Mouse (Mus musculus) limb, embryonic 14.5 days (tissue): ENCODE data around the gene Slc25a34. TPM values are rescaled to one million over a fixed set of nuclear protein-coding genes. Genes with fewer than 3 reads are reported as not detected.
A peak's percentile ranks its signal among the peaks of the same experiment; 100 is the strongest.

Experiments used
- ATAC-seq: fragments of 200-750 bp; cut with Nextera tagmentation; 2 replicates; pipeline ENCODE4 v1.8.0; 2017; ENCODE audit warnings: low read depth, moderate number of reproducible peaks, moderate TSS enrichment; ENCODE audit not compliant: low FRiP score
- DNase-seq: peaks from one replicate; pipeline ENCODE4 v3.0.0-alpha.2; 2015; ENCODE audit warnings: low spot score
- H3K27ac ChIP-seq: fragments of 300-500 bp; sonication (generic); replicated peaks from 2 replicates; pipeline ENCODE4 v1.5.1; 2014; ENCODE audit warnings: low read depth, mild to moderate bottlenecking, low read length, moderate library complexity, mixed read lengths
- H3K27me3 ChIP-seq: fragments of 300-500 bp; sonication (generic); 2 replicates; pipeline ENCODE4 v1.6.1; 2014; ENCODE audit warnings: low read length, mixed read lengths; ENCODE audit not compliant: control insufficient read depth, insufficient read depth
- H3K36me3 ChIP-seq: fragments of 300-500 bp; sonication (generic); 2 replicates; pipeline ENCODE4 v1.6.1; 2014; ENCODE audit warnings: mild to moderate bottlenecking, low read length, moderate library complexity, mixed read lengths; ENCODE audit not compliant: control insufficient read depth, insufficient read depth
- H3K4me1 ChIP-seq: fragments of 300-500 bp; sonication (generic); 2 replicates; pipeline ENCODE4 v1.6.1; 2014; ENCODE audit warnings: antibody characterized with exemption, low read length, mixed read lengths; ENCODE audit not compliant: control insufficient read depth, insufficient read depth
- H3K4me2 ChIP-seq: fragments of 300-500 bp; sonication (generic); replicated peaks from 2 replicates; pipeline ENCODE4 v1.6.1; 2014; ENCODE audit warnings: low read depth, mild to moderate bottlenecking, low read length, moderate library complexity; ENCODE audit not compliant: severe bottlenecking
- H3K4me3 ChIP-seq: fragments of 300-500 bp; sonication (generic); replicated peaks from 2 replicates; pipeline ENCODE4 v1.5.1; 2014; ENCODE audit warnings: low read length
- H3K9ac ChIP-seq: fragments of 300-500 bp; sonication (generic); 2 replicates; pipeline ENCODE4 v1.6.1; 2014; ENCODE audit warnings: mild to moderate bottlenecking, low read depth, low read length, moderate library complexity; ENCODE audit not compliant: severe bottlenecking
- H3K9me3 ChIP-seq: fragments of 300-500 bp; sonication (generic); 2 replicates; pipeline ENCODE4 v1.6.1; 2016; ENCODE audit warnings: low read length; ENCODE audit not compliant: control insufficient read depth
- POLR2A ChIP-seq: fragments of 200-500 bp; IDR thresholded peaks from 2 replicates; pipeline ENCODE4 v1.8.0; 2012; ENCODE audit warnings: inconsistent platforms, mild to moderate bottlenecking, moderate library complexity, borderline replicate concordance; ENCODE audit not compliant: insufficient read depth, insufficient read length; ENCODE audit errors: extremely low read depth
- WGBS: fragments of 180-500 bp; shearing (Covaris S2); extraction: QIAGEN DNeasy Blood & Tissue Kit; methylation state at CpG from one replicate; pipeline ENCODE4 v1.1.7; 2014; 5-methylcytosine and 5-hydroxymethylcytosine counted together
- polyA plus RNA-seq, 2 experiments: library from polyadenylated mRNA; depleted of rRNA in 1 of 2; stranded (reverse) in 1 of 2; unstranded in 1 of 2; fragments of >200 nt; fragmentation: Nextera tagmentation in 1 of 2; extraction: Ambion mirVana in 1 of 2; gene quantifications; 2 replicates each; pipeline versions ENCODE4 v1.2.1 to v1.2.3; 2012 to 2014

Slc25a34 gene
- polyA plus RNA-seq, 2 experiments = 0.16 TPM; not detected in 1

DNA sequence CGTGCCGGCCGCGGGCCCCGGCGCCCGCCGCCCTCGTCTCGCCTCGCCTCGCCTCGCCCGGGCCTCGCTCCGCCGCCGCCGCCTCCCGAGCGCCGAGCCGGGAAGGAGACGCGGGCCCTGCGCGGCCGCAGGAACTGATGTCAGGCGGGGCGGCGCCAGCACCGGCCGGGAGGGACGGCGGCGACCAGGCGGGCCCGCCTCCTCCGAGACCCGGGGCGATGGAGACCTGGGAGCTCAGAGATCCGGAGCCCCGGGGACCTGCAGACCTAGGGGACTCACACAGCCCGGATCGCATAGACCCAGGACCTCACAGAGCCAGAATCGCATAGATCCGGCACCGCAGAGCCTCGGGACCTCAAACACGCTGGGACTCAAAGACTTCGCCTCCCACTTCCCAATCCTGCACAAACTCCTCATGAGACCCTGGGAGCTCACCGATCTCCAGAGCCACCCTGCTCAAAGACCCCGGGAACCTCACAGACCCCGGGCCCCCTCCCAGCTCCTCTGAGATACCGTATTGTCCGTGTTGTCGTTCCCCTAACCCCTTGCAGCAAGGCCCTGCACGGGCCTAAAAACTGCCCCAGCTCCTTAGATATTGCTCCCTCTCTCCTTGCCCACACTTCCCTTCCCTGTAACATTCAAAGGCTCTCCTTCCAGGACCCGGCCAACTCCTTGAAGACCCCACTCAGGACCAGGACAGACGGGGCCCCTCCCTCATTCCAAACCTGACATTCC lies 40.6 kb upstream of the Slc25a34 start:
- DNase-seq (peak; percentile 56), ATAC-seq (peak; percentile 89)

DNA sequence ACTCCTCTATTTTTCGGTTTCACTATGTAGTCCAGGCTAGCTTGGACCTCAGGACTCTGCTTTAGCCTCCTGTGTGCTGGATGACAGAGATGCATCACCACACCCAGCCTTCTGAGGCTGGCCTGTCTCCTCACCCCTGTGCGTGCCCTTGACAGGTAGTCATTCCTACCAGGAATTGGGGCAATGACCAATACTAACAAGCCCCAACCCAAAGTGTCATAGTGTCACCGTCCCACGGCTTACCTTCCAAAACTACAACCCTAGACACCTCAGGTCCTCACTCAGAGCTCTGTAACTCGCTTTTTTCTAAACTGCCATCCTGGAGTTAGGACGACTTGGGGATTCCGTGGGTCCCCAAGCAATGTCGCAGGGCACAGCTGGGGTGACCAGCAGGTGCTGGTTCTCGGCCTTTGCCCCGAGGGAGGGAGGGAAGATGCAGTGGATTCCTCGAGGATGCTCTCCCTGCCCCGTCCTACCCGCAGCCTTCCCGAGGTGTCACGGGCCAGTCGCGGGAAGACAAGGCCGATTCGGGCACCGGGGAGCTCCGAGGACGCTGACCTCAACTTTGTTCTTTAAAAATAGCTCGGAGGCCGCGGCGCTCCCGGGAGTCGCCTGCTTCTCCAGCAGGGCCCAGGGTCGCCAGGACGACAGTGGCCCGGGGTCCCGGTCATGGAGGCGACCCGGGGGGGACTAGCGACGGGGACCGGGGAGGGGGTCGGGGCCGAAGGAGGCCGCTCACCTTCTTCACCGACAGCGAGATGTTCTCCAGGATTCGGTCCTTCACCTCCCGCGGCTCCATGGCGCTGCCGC lies 39.7 kb upstream of the Slc25a34 start:
- H3K36me3 ChIP-seq = peaks cover 19% of the 10 kb centered on the region
- peaks cover 8% of the 10 kb centered on the region for H3K4me1 ChIP-seq
- H3K4me2 ChIP-seq = peak overlapping the region; percentile 90
- peak overlapping the region; percentile 75 for H3K27ac ChIP-seq
- no peaks in the 10 kb centered on the region for H3K9me3 ChIP-seq
- peak overlapping the region; percentile 82 for H3K4me3 ChIP-seq
- peak overlapping the region; percentile 91 for H3K9ac ChIP-seq
- ATAC-seq (peak; percentile 17; the same call in 1 of the 2 replicates), DNase-seq (no peak)
- TF ChIP-seq POLR2A = no peak
- WGBS = 4% methylated on average over 39 of the region's 47 CpGs
- no peaks in the 10 kb centered on the region for H3K27me3 ChIP-seq

More for the DNA sequence above, 40.6 kb upstream of the Slc25a34 start:
- TF ChIP-seq POLR2A = 0 out of 2 replicates have a peak, but pooled peaks have one; percentile 36
- Histone ChIP-seq H3K9ac (peak overlapping the region; percentile 91), H3K9me3 (no peaks in the 10 kb centered on the region), H3K4me3 (peak overlapping the region; percentile 82), H3K4me2 (peak overlapping the region; percentile 90), H3K4me1 (peaks cover 8% of the 10 kb centered on the region), H3K36me3 (peaks cover 19% of the 10 kb centered on the region), H3K27ac (peak overlapping the region; percentile 75), H3K27me3 (no peaks in the 10 kb centered on the region)
- WGBS = under 1% methylated on average over 34 of the region's 60 CpGs

DNA sequence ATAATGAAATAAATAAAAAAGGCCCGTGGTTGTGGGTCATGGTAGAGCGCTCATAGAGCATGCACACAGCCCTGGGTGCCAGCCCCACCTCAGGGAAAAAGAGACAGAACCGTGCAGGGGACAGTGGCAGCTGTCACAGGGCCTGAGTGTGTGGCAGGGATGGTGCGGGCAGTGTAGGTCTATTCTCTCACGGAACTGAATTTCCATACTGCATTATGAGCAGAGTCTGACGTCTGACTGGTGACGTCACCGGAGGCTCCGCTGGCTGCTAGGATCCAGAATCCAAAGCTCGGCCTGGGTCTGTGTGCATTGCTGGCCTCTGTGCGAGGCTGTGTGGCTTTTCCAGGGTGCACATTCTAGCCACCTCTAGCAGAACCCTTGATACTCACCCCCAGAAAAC lies 37.3 kb upstream of the Slc25a34 start:
- peaks cover 34% of the 10 kb centered on the region for H3K36me3 ChIP-seq
- H3K4me2 ChIP-seq = no peak overlapping the region
- TF ChIP-seq POLR2A = no peak
- H3K9me3 ChIP-seq = no peaks in the 10 kb centered on the region
- DNase-seq (no peak), ATAC-seq (no peak)
- no peak overlapping the region for H3K9ac ChIP-seq
- 90% methylated on average over 11 of the region's 11 CpGs for WGBS
- peaks cover 8% of the 10 kb centered on the region for H3K4me1 ChIP-seq
- H3K27me3 ChIP-seq = no peaks in the 10 kb centered on the region
- H3K27ac ChIP-seq = no peak overlapping the region
- no peak overlapping the region for H3K4me3 ChIP-seq

DNA sequence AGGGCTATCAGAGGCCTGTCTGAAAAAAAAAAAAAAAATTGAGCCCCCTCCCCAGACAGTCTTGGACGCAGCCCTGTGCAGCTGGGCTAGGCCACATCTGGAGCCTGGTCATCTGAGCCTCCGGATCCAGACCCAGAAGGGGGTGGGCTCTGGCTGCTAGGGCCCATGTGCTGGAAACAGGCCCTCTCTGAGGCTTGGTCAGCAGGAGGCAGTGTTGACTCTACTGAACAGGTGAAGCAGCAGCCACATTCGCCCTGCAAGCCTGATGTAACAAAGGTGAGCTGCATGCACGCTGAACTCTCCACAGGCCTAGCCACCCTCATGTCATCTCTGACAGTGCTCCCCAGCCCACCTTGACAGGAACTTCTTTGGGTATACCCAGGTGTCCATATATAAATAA lies 36.1 kb upstream of the Slc25a34 start:
- peaks cover 37% of the 10 kb centered on the region for H3K36me3 ChIP-seq
- H3K27me3 ChIP-seq = no peaks in the 10 kb centered on the region
- no peak for ATAC-seq
- H3K9ac ChIP-seq = no peak overlapping the region
- no peak overlapping the region for H3K27ac ChIP-seq
- H3K9me3 ChIP-seq = no peaks in the 10 kb centered on the region
- no peak overlapping the region for H3K4me2 ChIP-seq
- TF ChIP-seq POLR2A = no peak
- H3K4me1 ChIP-seq = peaks cover 5% of the 10 kb centered on the region
- no peak for DNase-seq
- 37% methylated on average over 4 of the region's 4 CpGs for WGBS
- H3K4me3 ChIP-seq = no peak overlapping the region

DNA sequence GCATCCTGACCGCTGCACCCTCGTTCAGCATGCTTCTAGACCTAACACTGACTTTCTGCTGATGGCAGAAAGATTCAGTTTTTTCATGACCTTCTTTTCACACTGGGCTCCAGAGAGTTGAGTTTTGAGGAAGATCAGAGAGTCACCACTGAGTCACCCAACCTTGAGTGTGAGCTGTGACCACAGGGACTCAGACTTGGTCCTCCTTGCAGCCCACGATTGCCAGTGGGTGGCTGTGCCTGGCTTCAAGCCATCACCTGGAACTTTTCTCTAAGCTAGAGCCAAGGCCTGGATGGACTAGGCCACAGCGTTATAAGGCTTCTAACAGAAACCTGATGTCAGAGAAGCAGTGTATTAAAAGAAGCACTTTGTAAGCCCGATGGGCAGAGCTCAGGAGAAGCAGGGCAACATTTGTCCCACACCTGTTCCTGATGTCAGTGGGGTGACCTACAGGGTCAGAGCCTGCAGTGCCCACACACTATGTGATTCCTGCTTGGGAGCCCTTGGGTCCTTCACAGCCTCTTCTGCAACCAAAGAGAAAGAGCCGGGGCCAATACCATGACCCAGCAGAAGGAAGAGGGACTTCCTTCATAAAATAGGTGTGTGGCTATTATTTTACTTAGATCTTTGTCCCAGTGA lies 35.3 kb upstream of the Slc25a34 start:
- peaks cover 41% of the 10 kb centered on the region for H3K36me3 ChIP-seq
- no peak overlapping the region for H3K4me2 ChIP-seq
- H3K4me3 ChIP-seq = no peak overlapping the region
- ATAC-seq = no peak
- no peaks in the 10 kb centered on the region for H3K9me3 ChIP-seq
- no peak for TF ChIP-seq POLR2A
- no peaks in the 10 kb centered on the region for H3K4me1 ChIP-seq
- WGBS = 83% methylated on average over 6 of the region's 6 CpGs
- H3K9ac ChIP-seq = no peak overlapping the region
- no peak overlapping the region for H3K27ac ChIP-seq
- DNase-seq = no peak
- no peaks in the 10 kb centered on the region for H3K27me3 ChIP-seq
